Mouse (Mus musculus): Measurements from ENCODE around the gene Armh1. TPM values are rescaled to one million over a fixed set of nuclear protein-coding genes. Genes with fewer than 3 reads are reported as not detected.

Armh1 gene
- 0.05 TPM in 2 replicates for polyA plus RNA-seq (2012; rRNA removed)

DNA sequence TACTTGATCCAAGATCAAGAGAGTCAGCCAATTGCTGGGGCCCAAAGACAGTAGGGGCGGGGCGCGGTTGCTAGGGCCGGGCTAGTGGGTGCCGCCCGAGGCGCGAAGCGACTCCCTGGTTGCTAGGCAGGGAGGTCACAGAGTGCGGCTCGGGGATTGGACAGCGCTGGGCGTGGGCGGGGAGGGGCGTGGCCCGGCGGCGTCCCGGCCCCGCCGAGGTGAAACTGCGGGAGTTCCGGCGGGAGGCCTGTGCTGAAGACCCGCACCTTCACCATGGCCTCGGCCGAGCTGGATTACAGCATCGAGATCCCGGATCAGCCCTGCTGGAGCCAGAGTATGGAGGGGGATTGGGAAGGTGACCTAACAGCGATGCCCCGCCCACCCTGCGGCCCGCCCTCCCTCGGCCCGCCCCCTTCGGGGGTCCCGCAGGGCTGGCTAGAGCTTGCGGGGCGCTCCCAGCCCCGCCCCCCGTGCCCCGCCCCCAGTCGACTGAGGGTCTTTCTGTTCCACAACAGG, at the start of gene Armh1, which contains the start of gene Tmem53:
Armh1 (minus strand) TSS at position 325 of the 516 bp plus-strand sequence.
Tmem53 (plus strand) TSS at position 151 of the 516 bp plus-strand sequence.

GRCm38 (mm10) chr4:117181863-117182758, 69.8 kb downstream of the Armh1 start, which contains the start of gene Kif2c:
Gene Kif2c, minus strand, starts transcription at chr4:117182639.

Other genes with a start within 250 kb of the Armh1 start
- gene Eif2b3, start 232.7 kb downstream of the Armh1 start, polyA plus RNA-seq (2012; rRNA removed), result 10.5 and 10.8 TPM in 2 replicates
- 0.77 and 1.1 TPM in 2 replicates for gene Ptch2, start 156.1 kb downstream of the Armh1 start, polyA plus RNA-seq (2012; rRNA removed)
- 2.0 and 2.2 TPM in 2 replicates for gene Btbd19, start 126.4 kb downstream of the Armh1 start, polyA plus RNA-seq (2012; rRNA removed)
- gene Tctex1d4, start 125.3 kb downstream of the Armh1 start, polyA plus RNA-seq (2012; rRNA removed), result 0.18 and 0.20 TPM in 2 replicates
- 5.9 and 6.5 TPM in 2 replicates for gene Plk3, start 118.2 kb downstream of the Armh1 start, polyA plus RNA-seq (2012; rRNA removed)
- 754 and 875 TPM in 2 replicates for gene Rps8, start 95.9 kb downstream of the Armh1 start, polyA plus RNA-seq (2012; rRNA removed)
- gene Kif2c, start 69.5 kb downstream of the Armh1 start, polyA plus RNA-seq (2012; rRNA removed), result 9.3 and 10.0 TPM in 2 replicates
- 14.0 and 18.4 TPM in 2 replicates for gene Tmem53, start 174 bp downstream of the Armh1 start, polyA plus RNA-seq (2012; rRNA removed)
- gene Rnf220, start 244.9 kb upstream of the Armh1 start, polyA plus RNA-seq (2012; rRNA removed), result 23.6 and 28.0 TPM in 2 replicates